Mouse (Mus musculus) testis, adult 2 months (tissue): ENCODE measurements around the gene Coro1b.
A peak's percentile ranks its signal among the peaks of the same experiment; 100 is the strongest.

ENCODE experiments used
- CTCF ChIP-seq: fragments of 200-500 bp; IDR thresholded peaks from 2 replicates; pipeline ENCODE4 v1.5.1; 2012; ENCODE audit warnings: low read depth, mild to moderate bottlenecking, inconsistent platforms, low read length, moderate library complexity; ENCODE audit not compliant: control insufficient read depth, insufficient read depth, insufficient replicate concordance
- POLR2A ChIP-seq: fragments of 200-500 bp; IDR thresholded peaks from 2 replicates; pipeline ENCODE4 v1.6.1; 2012; ENCODE audit warnings: low read depth, mild to moderate bottlenecking, inconsistent platforms, low read length, moderate library complexity; ENCODE audit not compliant: control insufficient read depth

DNA sequence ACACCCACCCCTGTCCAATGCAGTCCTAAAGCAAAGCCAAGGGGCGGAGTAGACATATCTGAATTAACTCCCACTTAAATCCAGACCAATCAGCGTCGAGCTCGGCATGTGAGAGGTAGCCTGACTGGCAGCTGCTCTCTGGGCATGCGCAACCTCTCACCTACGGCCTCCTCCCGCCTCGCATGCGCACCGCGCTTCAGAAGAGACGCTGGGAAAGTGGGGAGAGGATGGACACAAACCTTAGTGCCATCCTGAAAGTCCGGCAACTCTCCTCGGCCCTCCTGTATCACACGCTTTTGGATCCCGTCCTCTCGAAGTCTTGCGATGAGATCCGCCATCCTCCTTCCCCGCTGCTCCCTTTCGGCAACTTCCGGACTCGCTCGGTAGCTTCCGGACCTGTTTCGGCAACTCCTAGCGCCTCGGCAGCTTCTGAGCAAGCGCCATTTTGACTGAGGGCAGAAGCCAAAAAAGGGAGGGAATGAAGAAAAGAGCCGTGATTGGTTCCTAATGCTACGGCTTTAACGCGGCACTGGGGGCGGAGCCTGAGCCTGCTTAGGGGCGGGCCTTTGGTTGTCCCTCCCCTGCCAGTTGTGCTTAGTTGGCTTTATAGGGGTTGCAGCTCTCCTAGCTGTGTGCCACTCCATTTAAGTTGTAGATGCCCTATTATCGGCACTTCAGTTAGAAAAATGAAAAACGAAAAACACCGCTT lies 27.2 kb upstream of the Coro1b start:
- TF ChIP-seq CTCF: no peak
- peak; percentile 62; the same call in 1 of the 2 replicates for TF ChIP-seq POLR2A
